Mouse (Mus musculus): ENCODE measurements around the gene Ckap2l. TPM values are rescaled to one million over a fixed set of nuclear protein-coding genes. Genes with fewer than 3 reads are reported as not detected.

The Ckap2l gene
- polyA plus RNA-seq, 1 experiment from 2014 or later, result 37.0 TPM

- Histone ChIP-seq H3K27ac (no peak overlapping the region), H3K9ac (no peak overlapping the region), H3K9me3 (no peaks in the 10 kb centered on the region), H3K4me3 (no peak overlapping the region), H3K4me1 (no peaks in the 10 kb centered on the region), H3K27me3 (no peaks in the 10 kb centered on the region), H3K36me3 (no peaks in the 10 kb centered on the region), H3K4me2 (no peak overlapping the region)
- WGBS, result 97% methylated on average over 1 of the region's 1 CpGs
- ATAC-seq (ENCODE audit: insufficient number of reproducible peaks, low FRiP score, low TSS enrichment, low read depth), result no peak
Measured at GRCm38 (mm10) chr2:129313934-129314333, 16.9 kb upstream of the Ckap2l start.

- ATAC-seq (ENCODE audit: insufficient number of reproducible peaks, low FRiP score, low TSS enrichment, low read depth), result no peak
- WGBS, result 80% methylated on average over 7 of the region's 7 CpGs
- H3K4me1 ChIP-seq, result no peaks in the 10 kb centered on the region
- no peaks in the 10 kb centered on the region for H3K36me3 ChIP-seq
- H3K4me3 ChIP-seq, result no peak within 1 kb of the TSS
- H3K9me3 ChIP-seq, result no peaks in the 10 kb centered on the region
- no peak within 1 kb of the TSS for H3K9ac ChIP-seq
- no peak within 1 kb of the TSS for H3K4me2 ChIP-seq
- no peaks in the 10 kb centered on the region for H3K27me3 ChIP-seq
- H3K27ac ChIP-seq, result no peak within 1 kb of the TSS
Measured at GRCm38 (mm10) chr2:129309836-129310235, 12.8 kb upstream of the Ckap2l start, which contains the start of gene Il1a. TSS of gene Il1a (minus strand) at chr2:129309972.

- no peak overlapping the region for H3K4me2 ChIP-seq
- H3K36me3 ChIP-seq, result no peaks in the 10 kb centered on the region
- no peak overlapping the region for H3K9ac ChIP-seq
- no peak overlapping the region for H3K4me3 ChIP-seq
- H3K27ac ChIP-seq, result no peak overlapping the region
- H3K27me3 ChIP-seq, result no peaks in the 10 kb centered on the region
- 78% methylated on average over 4 of the region's 4 CpGs for WGBS
- H3K4me1 ChIP-seq, result no peaks in the 10 kb centered on the region
- no peak for ATAC-seq (ENCODE audit: insufficient number of reproducible peaks, low FRiP score, low TSS enrichment, low read depth)
- no peaks in the 10 kb centered on the region for H3K9me3 ChIP-seq
Measured at GRCm38 (mm10) chr2:129306020-129306419, 9.0 kb upstream of the Ckap2l start.

GRCm38 (mm10) chr2:129297589-129297982 lies 574 bp upstream of the Ckap2l start:
- Histone ChIP-seq H3K9ac (peak overlapping the region; percentile 65), H3K4me3 (peak overlapping the region; percentile 91)
- ATAC-seq (ENCODE audit: insufficient number of reproducible peaks, low FRiP score, low TSS enrichment, low read depth), result peak; percentile 41; the same call in 1 of the 2 replicates

GRCm38 (mm10) chr2:129296086-129296485 lies 926 bp downstream of the Ckap2l start:
- Histone ChIP-seq H3K4me1 (peaks cover 19% of the 10 kb centered on the region), H3K4me2 (peak overlapping the region; percentile 86), H3K27ac (no peak overlapping the region), H3K4me3 (peak overlapping the region; percentile 91), H3K9me3 (no peaks in the 10 kb centered on the region), H3K36me3 (peaks cover 3% of the 10 kb centered on the region; the same call in 1 of the 2 replicates), H3K9ac (peak overlapping the region; percentile 79; the same call in 1 of the 2 replicates), H3K27me3 (0 out of 2 replicates have a peak, but pooled peaks cover 5% of the 10 kb centered on the region)
- ATAC-seq (ENCODE audit: insufficient number of reproducible peaks, low FRiP score, low TSS enrichment, low read depth), result no peak
- 66% methylated on average over 5 of the region's 5 CpGs for WGBS

More at GRCm38 (mm10) chr2:129297589-129297982, 574 bp upstream of the Ckap2l start:
- H3K4me2 ChIP-seq, result peak overlapping the region; percentile 86
- WGBS, result 2% methylated on average over 10 of the region's 10 CpGs
- no peaks in the 10 kb centered on the region for H3K9me3 ChIP-seq
- peaks cover 19% of the 10 kb centered on the region for H3K4me1 ChIP-seq
- peak overlapping the region; percentile 90 for H3K27ac ChIP-seq
- 0 out of 2 replicates have a peak, but pooled peaks cover 5% of the 10 kb centered on the region for H3K27me3 ChIP-seq
- H3K36me3 ChIP-seq, result no peaks in the 10 kb centered on the region

- 94% methylated on average over 5 of the region's 5 CpGs for WGBS
- peaks cover 5% of the 10 kb centered on the region for H3K36me3 ChIP-seq
- no peak for ATAC-seq (ENCODE audit: insufficient number of reproducible peaks, low FRiP score, low TSS enrichment, low read depth)
- no peaks in the 10 kb centered on the region for H3K9me3 ChIP-seq
- no peak overlapping the region for H3K4me2 ChIP-seq
- no peaks in the 10 kb centered on the region for H3K27me3 ChIP-seq
- H3K4me1 ChIP-seq, result peaks cover 19% of the 10 kb centered on the region
- no peak overlapping the region for H3K27ac ChIP-seq
- no peak overlapping the region for H3K9ac ChIP-seq
- H3K4me3 ChIP-seq, result no peak overlapping the region
Measured at GRCm38 (mm10) chr2:129295075-129295474, 1.9 kb downstream of the Ckap2l start.

- ATAC-seq (ENCODE audit: insufficient number of reproducible peaks, low FRiP score, low TSS enrichment, low read depth), result no peak
- 96% methylated on average over 5 of the region's 5 CpGs for WGBS
- Histone ChIP-seq H3K9me3 (no peaks in the 10 kb centered on the region), H3K4me3 (no peak overlapping the region), H3K27me3 (no peaks in the 10 kb centered on the region), H3K36me3 (peaks cover 61% of the 10 kb centered on the region), H3K4me2 (no peak overlapping the region), H3K4me1 (no peaks in the 10 kb centered on the region), H3K27ac (no peak overlapping the region), H3K9ac (no peak overlapping the region)
Measured at GRCm38 (mm10) chr2:129273823-129274222, 23.2 kb downstream of the Ckap2l start.

GRCm38 (mm10) chr2:129270621-129271020 lies 26.4 kb downstream of the Ckap2l start:
- Histone ChIP-seq H3K27me3 (no peaks in the 10 kb centered on the region), H3K9me3 (no peaks in the 10 kb centered on the region), H3K4me3 (no peak overlapping the region), H3K4me2 (no peak overlapping the region), H3K36me3 (peaks cover 74% of the 10 kb centered on the region), H3K27ac (no peak overlapping the region), H3K9ac (no peak overlapping the region), H3K4me1 (no peaks in the 10 kb centered on the region)
- WGBS, result 85% methylated on average over 9 of the region's 9 CpGs
- ATAC-seq (ENCODE audit: insufficient number of reproducible peaks, low FRiP score, low TSS enrichment, low read depth), result no peak

- 87% methylated on average over 5 of the region's 5 CpGs for WGBS
Measured at GRCm38 (mm10) chr2:129269986-129270385, 27.0 kb downstream of the Ckap2l start.

GRCm38 (mm10) chr2:129269161-129269643 lies 27.8 kb downstream of the Ckap2l start:
- no peak overlapping the region for H3K9ac ChIP-seq
- WGBS, result 92% methylated on average over 12 of the region's 12 CpGs
- H3K9me3 ChIP-seq, result no peaks in the 10 kb centered on the region
- H3K4me3 ChIP-seq, result no peak overlapping the region
- H3K4me1 ChIP-seq, result no peaks in the 10 kb centered on the region
- H3K4me2 ChIP-seq, result no peak overlapping the region
- H3K36me3 ChIP-seq, result peaks cover 64% of the 10 kb centered on the region
- no peaks in the 10 kb centered on the region for H3K27me3 ChIP-seq
- no peak overlapping the region for H3K27ac ChIP-seq
- no peak for ATAC-seq (ENCODE audit: insufficient number of reproducible peaks, low FRiP score, low TSS enrichment, low read depth)

More at GRCm38 (mm10) chr2:129269986-129270385, 27.0 kb downstream of the Ckap2l start:
- Histone ChIP-seq H3K4me1 (no peaks in the 10 kb centered on the region), H3K27me3 (no peaks in the 10 kb centered on the region), H3K27ac (no peak overlapping the region), H3K9me3 (no peaks in the 10 kb centered on the region), H3K4me3 (no peak overlapping the region), H3K9ac (no peak overlapping the region), H3K4me2 (no peak overlapping the region), H3K36me3 (peaks cover 69% of the 10 kb centered on the region)
- no peak for ATAC-seq (ENCODE audit: insufficient number of reproducible peaks, low FRiP score, low TSS enrichment, low read depth)

- whole genome bisulfite sequencing, result 93% methylated on average over 5 of the region's 5 CpGs
- Histone ChIP-seq H3K4me3 (no peak overlapping the region), H3K27me3 (no peaks in the 10 kb centered on the region), H3K9me3 (no peaks in the 10 kb centered on the region), H3K4me2 (no peak overlapping the region), H3K4me1 (no peaks in the 10 kb centered on the region), H3K27ac (no peak overlapping the region), H3K36me3 (peaks cover 54% of the 10 kb centered on the region), H3K9ac (no peak overlapping the region)
- ATAC-seq (ENCODE audit: insufficient number of reproducible peaks, low FRiP score, low TSS enrichment, low read depth), result no peak
Measured at GRCm38 (mm10) chr2:129267738-129268137, 29.3 kb downstream of the Ckap2l start.

GRCm38 (mm10) chr2:129265316-129265715 lies 31.7 kb downstream of the Ckap2l start:
- H3K4me2 ChIP-seq, result no peak overlapping the region

More at GRCm38 (mm10) chr2:129265316-129265715, 31.7 kb downstream of the Ckap2l start:
- WGBS, result 92% methylated on average over 7 of the region's 7 CpGs
- Histone ChIP-seq H3K4me1 (no peaks in the 10 kb centered on the region), H3K27ac (no peak overlapping the region), H3K9ac (no peak overlapping the region), H3K9me3 (no peaks in the 10 kb centered on the region), H3K36me3 (peaks cover 40% of the 10 kb centered on the region), H3K27me3 (no peaks in the 10 kb centered on the region), H3K4me3 (no peak overlapping the region)
- ATAC-seq (ENCODE audit: insufficient number of reproducible peaks, low FRiP score, low TSS enrichment, low read depth), result no peak
